Mouse (Mus musculus) lung, embryonic 15.5 days (tissue): ENCODE measurements around the gene Itpk1. TPM values are rescaled to one million over a fixed set of nuclear protein-coding genes. Genes with fewer than 3 reads are reported as not detected.

Experiments
- ATAC-seq: fragments of 200-750 bp; cut with Nextera tagmentation; 2 replicates; pipeline ENCODE4 v1.8.0; 2017; ENCODE audit warnings: moderate number of reproducible peaks, borderline replicate concordance; ENCODE audit not compliant: low FRiP score, low TSS enrichment; ENCODE audit errors: extremely low read depth
- H3K27ac ChIP-seq: fragments of 300-500 bp; sonication (generic); 2 replicates; pipeline ENCODE4 v1.5.1; 2015; ENCODE audit warnings: moderate library complexity, mild to moderate bottlenecking, inconsistent platforms
- H3K27me3 ChIP-seq: fragments of 300-500 bp; sonication (generic); 2 replicates; pipeline ENCODE4 v1.6.1; 2015; ENCODE audit warnings: inconsistent platforms
- H3K36me3 ChIP-seq: fragments of 300-500 bp; sonication (generic); 2 replicates; pipeline ENCODE4 v1.6.1; 2015; ENCODE audit warnings: inconsistent platforms
- H3K4me1 ChIP-seq: fragments of 300-500 bp; sonication (generic); 2 replicates; pipeline ENCODE4 v1.6.1; 2015; ENCODE audit warnings: inconsistent platforms
- H3K4me2 ChIP-seq: fragments of 300-500 bp; sonication (generic); 2 replicates; pipeline ENCODE4 v1.6.1; 2015; ENCODE audit warnings: inconsistent platforms, mild to moderate bottlenecking, moderate library complexity
- H3K4me3 ChIP-seq: fragments of 300-500 bp; sonication (generic); 2 replicates; pipeline ENCODE4 v1.5.1; 2015; ENCODE audit warnings: mild to moderate bottlenecking, inconsistent platforms
- H3K9ac ChIP-seq: fragments of 300-500 bp; sonication (generic); 2 replicates; pipeline ENCODE4 v1.6.1; 2015; ENCODE audit warnings: inconsistent platforms
- H3K9me3 ChIP-seq: fragments of 300-500 bp; sonication (generic); 2 replicates; pipeline ENCODE4 v1.6.1; 2016; ENCODE audit warnings: inconsistent platforms
- WGBS: fragments of 180-500 bp; shearing (Covaris S2); methylation state at CpG from one replicate; pipeline ENCODE4 v1.1.7; 2015; 5-methylcytosine and 5-hydroxymethylcytosine counted together
- polyA plus RNA-seq: library from polyadenylated mRNA; unstranded; fragments of >200 nt; fragmentation: Nextera tagmentation; extraction: Ambion mirVana; gene quantifications from 2 replicates; pipeline ENCODE4 v1.2.1, GENCODE M21; 2015

Gene Itpk1
- polyA plus RNA-seq, 1 experiment from 2014 or later, result 9.6 TPM

- H3K27me3 ChIP-seq, result no peaks in the 10 kb centered on the region
- no peak overlapping the region for H3K9ac ChIP-seq
- H3K9me3 ChIP-seq, result no peaks in the 10 kb centered on the region
- peaks cover 9% of the 10 kb centered on the region; the same call in 1 of the 2 replicates for H3K4me1 ChIP-seq
- no peak overlapping the region for H3K4me3 ChIP-seq
- 0 out of 2 replicates have a peak, but pooled peaks have one; percentile 12 for ATAC-seq
- 59% methylated on average over 3 of the region's 3 CpGs for WGBS
- H3K4me2 ChIP-seq, result no peak overlapping the region
- no peak overlapping the region for H3K27ac ChIP-seq
- H3K36me3 ChIP-seq, result no peaks in the 10 kb centered on the region
These were observed 19.9 kb downstream of the Itpk1 start for GRCm38 (mm10) chr12:102684720-102685386.

GRCm38 (mm10) chr12:102683979-102684378 lies 20.8 kb downstream of the Itpk1 start:
- no peaks in the 10 kb centered on the region for H3K36me3 ChIP-seq

DNA sequence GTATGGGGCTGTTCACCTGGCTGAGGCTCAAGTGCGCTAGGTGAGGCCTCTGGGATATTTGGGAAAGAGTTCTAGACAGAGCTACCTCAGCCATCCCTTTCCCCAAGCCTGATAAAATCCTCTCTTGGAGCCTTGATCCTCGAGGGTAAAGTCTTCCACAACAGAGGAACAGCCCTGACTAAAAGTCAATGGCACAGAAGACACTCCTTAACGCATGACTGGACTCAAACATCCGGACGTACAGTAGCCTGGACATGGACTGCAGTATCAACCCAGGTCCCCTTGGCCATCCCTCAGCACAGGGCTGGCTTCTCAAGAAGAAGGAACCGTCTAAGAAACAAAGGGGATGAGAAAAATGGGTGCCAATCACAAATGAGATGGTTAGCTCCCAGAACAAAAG lies 21.3 kb downstream of the Itpk1 start:
- Histone ChIP-seq H3K4me3 (no peak overlapping the region), H3K27ac (no peak overlapping the region), H3K27me3 (no peaks in the 10 kb centered on the region), H3K9ac (no peak overlapping the region), H3K4me2 (no peak overlapping the region), H3K4me1 (peaks cover 9% of the 10 kb centered on the region; the same call in 1 of the 2 replicates), H3K36me3 (no peaks in the 10 kb centered on the region), H3K9me3 (no peaks in the 10 kb centered on the region)
- no peak for ATAC-seq
- WGBS, result 80% methylated on average over 6 of the region's 6 CpGs

More at GRCm38 (mm10) chr12:102683979-102684378, 20.8 kb downstream of the Itpk1 start:
- H3K9me3 ChIP-seq, result no peaks in the 10 kb centered on the region
- ATAC-seq, result no peak
- no peak overlapping the region for H3K9ac ChIP-seq
- 68% methylated on average over 5 of the region's 5 CpGs for WGBS
- H3K4me1 ChIP-seq, result peaks cover 9% of the 10 kb centered on the region; the same call in 1 of the 2 replicates
- H3K4me3 ChIP-seq, result no peak overlapping the region
- no peaks in the 10 kb centered on the region for H3K27me3 ChIP-seq
- no peak overlapping the region for H3K27ac ChIP-seq
- H3K4me2 ChIP-seq, result no peak overlapping the region

DNA sequence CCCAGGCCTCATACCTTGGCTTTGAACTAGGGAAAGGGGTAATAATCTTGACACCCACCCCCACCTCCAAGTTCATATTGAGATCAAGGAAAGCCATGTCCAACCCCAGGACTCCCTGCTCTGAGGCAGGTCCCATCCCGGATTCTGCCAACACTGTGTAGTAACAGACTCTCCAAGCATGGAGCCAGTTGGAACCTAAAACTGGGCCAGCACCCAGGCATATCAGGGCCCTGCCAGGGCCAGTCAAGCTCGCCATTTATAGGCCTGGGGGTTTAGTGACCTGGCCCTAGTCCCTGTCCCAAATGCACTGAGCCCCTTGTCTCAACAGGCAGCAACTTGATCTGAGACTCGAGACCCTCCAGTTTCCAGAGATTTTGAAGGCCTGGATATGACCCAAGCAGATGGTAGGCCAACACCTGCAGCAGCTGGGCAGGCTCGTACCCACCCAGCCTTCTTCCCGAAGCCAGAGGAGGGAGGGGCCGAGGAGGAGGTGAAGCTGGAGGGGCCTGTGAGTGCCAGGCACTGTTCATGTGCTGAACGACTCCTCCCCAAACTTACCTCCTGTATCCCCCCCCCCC lies 21.9 kb downstream of the Itpk1 start:
- Histone ChIP-seq H3K9ac (no peak overlapping the region), H3K9me3 (no peaks in the 10 kb centered on the region), H3K4me2 (no peak overlapping the region), H3K4me3 (no peak overlapping the region), H3K36me3 (no peaks in the 10 kb centered on the region), H3K27ac (no peak overlapping the region), H3K27me3 (no peaks in the 10 kb centered on the region), H3K4me1 (peaks cover 9% of the 10 kb centered on the region; the same call in 1 of the 2 replicates)
- ATAC-seq, result no peak
- WGBS, result 71% methylated on average over 7 of the region's 7 CpGs

DNA sequence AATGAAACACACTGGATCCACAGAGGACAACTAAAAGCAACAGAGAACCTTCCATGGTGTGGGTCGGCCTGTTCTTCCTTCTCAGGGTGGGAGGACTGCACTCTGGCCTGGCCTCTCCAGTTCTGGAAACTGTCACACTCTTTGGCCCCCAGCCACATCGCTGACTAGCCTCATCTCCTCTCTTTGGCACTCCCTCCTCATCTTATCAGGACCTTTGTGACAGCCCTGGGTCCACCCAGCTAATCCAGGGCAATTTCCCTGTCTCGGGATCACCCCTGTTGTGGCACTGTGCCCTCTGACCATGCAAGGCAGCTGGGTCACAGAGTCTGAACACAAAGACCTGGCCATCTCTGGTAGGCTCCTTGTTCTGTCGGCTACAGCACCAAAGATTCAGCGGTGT lies 22.6 kb downstream of the Itpk1 start:
- H3K36me3 ChIP-seq, result no peaks in the 10 kb centered on the region
- no peak overlapping the region for H3K27ac ChIP-seq
- no peak overlapping the region for H3K4me2 ChIP-seq
- peaks cover 9% of the 10 kb centered on the region; the same call in 1 of the 2 replicates for H3K4me1 ChIP-seq
- H3K9me3 ChIP-seq, result no peaks in the 10 kb centered on the region
- H3K9ac ChIP-seq, result no peak overlapping the region
- WGBS, result 71% methylated on average over 5 of the region's 5 CpGs
- H3K27me3 ChIP-seq, result no peaks in the 10 kb centered on the region
- H3K4me3 ChIP-seq, result no peak overlapping the region
- ATAC-seq, result no peak

DNA sequence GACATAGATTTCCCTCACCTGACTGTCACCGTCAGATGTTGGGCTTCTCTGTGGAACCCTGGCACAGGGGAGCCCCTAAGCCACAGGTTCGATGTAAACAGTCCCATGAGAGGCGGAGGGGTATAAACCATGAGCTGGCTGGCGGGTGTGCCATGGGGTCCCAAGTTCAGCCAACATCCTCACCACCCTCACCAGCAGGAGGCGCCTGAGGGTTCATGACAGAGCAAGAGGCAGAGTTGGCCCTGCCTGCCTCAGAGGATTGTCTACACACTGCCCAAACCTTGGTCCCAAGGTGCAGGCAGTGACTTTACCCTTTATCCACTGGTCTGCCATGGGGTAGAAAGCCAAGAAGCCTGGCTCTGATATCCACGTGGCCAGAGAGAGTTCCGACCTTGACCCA lies 23.1 kb downstream of the Itpk1 start:
- H3K27ac ChIP-seq, result no peak overlapping the region
- H3K9me3 ChIP-seq, result no peaks in the 10 kb centered on the region
- peaks cover 9% of the 10 kb centered on the region; the same call in 1 of the 2 replicates for H3K4me1 ChIP-seq
- no peaks in the 10 kb centered on the region for H3K36me3 ChIP-seq
- WGBS, result 76% methylated on average over 7 of the region's 7 CpGs
- H3K9ac ChIP-seq, result no peak overlapping the region
- no peak overlapping the region for H3K4me3 ChIP-seq
- H3K4me2 ChIP-seq, result no peak overlapping the region
- no peaks in the 10 kb centered on the region for H3K27me3 ChIP-seq
- no peak for ATAC-seq

DNA sequence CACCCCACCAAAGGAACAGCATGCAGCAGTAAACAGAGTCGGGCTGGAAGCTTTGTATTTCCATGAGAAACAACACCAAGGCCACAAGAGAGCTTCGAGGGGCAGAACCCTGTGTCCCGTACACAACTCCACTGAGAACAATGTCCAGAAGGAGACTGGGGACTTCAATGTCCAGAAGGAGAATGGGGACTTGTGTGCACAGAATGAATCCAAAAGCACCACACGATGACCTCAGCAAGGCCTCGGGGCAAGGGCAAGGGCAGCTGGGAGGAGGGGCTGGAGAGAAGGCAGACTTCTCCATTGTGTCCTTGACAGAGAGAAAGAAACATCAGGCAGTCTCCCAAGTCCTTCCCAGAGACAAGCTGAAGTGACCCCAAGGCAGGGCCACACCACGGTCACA lies 25.9 kb downstream of the Itpk1 start:
- H3K9ac ChIP-seq, result no peak overlapping the region
- H3K27ac ChIP-seq, result no peak overlapping the region
- no peak overlapping the region for H3K4me3 ChIP-seq
- no peaks in the 10 kb centered on the region for H3K4me1 ChIP-seq
- no peaks in the 10 kb centered on the region for H3K36me3 ChIP-seq
- no peaks in the 10 kb centered on the region for H3K9me3 ChIP-seq
- no peak overlapping the region for H3K4me2 ChIP-seq
- no peaks in the 10 kb centered on the region for H3K27me3 ChIP-seq
- WGBS, result 62% methylated on average over 6 of the region's 6 CpGs
- no peak for ATAC-seq

DNA sequence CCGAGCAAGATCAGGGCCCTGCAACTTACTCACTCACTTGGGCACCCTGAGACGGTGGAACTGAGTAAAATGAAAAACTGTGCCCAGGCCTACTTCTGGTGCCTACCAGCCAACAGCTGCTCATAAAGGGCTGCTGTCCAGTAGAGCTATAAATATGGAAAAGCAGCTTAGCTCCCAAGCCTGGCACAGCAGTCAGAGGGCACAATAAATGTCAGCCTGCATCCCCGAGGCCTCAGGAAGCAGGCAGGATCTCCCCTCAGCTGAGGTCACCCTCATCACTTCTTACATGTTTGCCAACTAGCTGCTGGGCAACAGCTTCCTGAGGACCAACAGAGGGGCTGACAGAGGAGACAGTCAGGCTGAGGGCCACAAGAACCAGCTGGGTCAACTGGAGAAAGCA lies 27.6 kb downstream of the Itpk1 start:
- Histone ChIP-seq H3K4me2 (no peak overlapping the region), H3K9me3 (no peaks in the 10 kb centered on the region), H3K4me3 (no peak overlapping the region), H3K4me1 (peaks cover 6% of the 10 kb centered on the region; the same call in 1 of the 2 replicates), H3K27ac (no peak overlapping the region), H3K9ac (no peak overlapping the region), H3K27me3 (no peaks in the 10 kb centered on the region), H3K36me3 (no peaks in the 10 kb centered on the region)
- WGBS, result 80% methylated on average over 3 of the region's 3 CpGs
- ATAC-seq, result no peak

DNA sequence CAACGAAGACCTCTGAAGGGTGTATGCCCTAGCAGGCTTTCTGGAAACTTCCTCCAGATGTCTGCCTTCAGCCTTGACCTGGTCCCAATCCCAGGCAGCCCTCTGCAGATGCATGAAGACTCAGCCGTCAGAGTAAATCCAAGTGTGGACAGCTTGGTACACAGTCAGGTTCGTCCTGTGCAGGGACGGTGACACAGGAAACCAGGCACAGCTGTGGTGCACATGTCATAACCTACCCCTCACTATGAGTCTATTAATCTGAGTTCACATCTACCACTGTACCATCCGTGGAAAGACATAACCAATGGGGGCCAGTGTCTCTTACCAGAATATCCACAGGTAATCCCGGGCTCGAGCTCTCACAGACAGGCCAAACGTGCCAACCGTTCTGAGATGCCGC lies 30.2 kb downstream of the Itpk1 start:
- H3K9ac ChIP-seq, result no peak overlapping the region
- no peak overlapping the region for H3K4me2 ChIP-seq
- no peak overlapping the region for H3K4me3 ChIP-seq
- no peaks in the 10 kb centered on the region for H3K36me3 ChIP-seq
- H3K4me1 ChIP-seq, result peaks cover 6% of the 10 kb centered on the region; the same call in 1 of the 2 replicates
- no peak overlapping the region for H3K27ac ChIP-seq
- no peak for ATAC-seq
- WGBS, result 79% methylated on average over 10 of the region's 10 CpGs
- H3K27me3 ChIP-seq, result no peaks in the 10 kb centered on the region
- no peaks in the 10 kb centered on the region for H3K9me3 ChIP-seq

GRCm38 (mm10) chr12:102674123-102674522 lies 30.6 kb downstream of the Itpk1 start:
- Histone ChIP-seq H3K9me3 (no peaks in the 10 kb centered on the region), H3K27me3 (no peaks in the 10 kb centered on the region), H3K4me1 (peaks cover 6% of the 10 kb centered on the region; the same call in 1 of the 2 replicates), H3K9ac (no peak overlapping the region), H3K4me3 (no peak overlapping the region), H3K36me3 (no peaks in the 10 kb centered on the region), H3K4me2 (no peak overlapping the region), H3K27ac (no peak overlapping the region)
- WGBS, result 83% methylated on average over 13 of the region's 13 CpGs
- no peak for ATAC-seq

DNA sequence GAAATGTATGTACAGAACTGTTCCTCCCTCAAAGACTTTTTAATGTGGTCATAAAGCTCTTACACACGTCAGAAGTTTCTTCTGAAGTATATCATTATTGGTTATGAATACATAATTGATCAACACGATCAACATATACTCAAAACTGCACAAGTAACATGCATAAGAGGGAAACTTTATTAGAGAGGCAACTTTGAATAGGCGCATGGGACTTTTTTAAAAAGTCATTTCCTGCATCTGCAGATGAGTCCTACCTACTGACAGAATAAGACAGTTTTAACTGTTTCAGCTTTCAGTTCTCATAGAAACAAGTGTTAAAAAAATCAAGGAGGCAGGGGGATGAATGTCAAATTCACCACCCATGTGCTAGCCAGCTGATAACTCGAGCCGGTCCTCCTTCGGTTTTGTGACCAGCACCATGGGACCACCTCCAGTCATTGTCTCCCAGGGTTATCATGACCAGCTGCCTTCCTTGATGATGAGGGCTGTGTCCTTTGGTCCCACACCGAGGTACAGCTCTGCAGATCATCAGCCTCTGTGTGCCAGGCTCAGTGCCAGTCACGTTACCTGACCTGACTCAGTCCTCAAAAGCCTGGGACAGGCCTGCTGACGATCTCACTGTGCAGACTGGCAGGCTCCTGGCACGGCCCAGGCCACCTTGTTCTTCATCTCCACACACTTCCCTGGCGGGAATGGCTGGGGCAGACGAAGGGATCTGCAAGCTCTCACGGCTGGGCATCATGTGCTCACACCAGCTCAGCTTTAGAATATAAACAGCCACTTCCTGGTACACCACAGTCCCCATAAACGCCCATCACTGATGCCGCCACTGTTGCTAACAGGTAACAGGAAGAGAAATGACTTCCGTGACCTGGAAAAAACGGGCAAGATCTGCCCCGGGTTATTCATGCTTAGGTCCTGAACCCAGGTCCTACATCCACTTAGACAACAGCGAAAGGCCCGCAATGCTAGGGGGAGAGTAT lies 31.6 kb downstream of the Itpk1 start:
- H3K4me1 ChIP-seq, result peaks cover 6% of the 10 kb centered on the region; the same call in 1 of the 2 replicates
- no peak overlapping the region for H3K27ac ChIP-seq
- H3K36me3 ChIP-seq, result no peaks in the 10 kb centered on the region
- ATAC-seq, result no peak
- no peak overlapping the region for H3K9ac ChIP-seq
- no peaks in the 10 kb centered on the region for H3K27me3 ChIP-seq
- no peaks in the 10 kb centered on the region for H3K9me3 ChIP-seq
- no peak overlapping the region for H3K4me2 ChIP-seq
- H3K4me3 ChIP-seq, result no peak overlapping the region
- WGBS, result 67% methylated on average over 20 of the region's 20 CpGs
